Mouse (Mus musculus) megakaryocyte-erythroid progenitor cell, adult 5-6 weeks (primary cell): Measurements from ENCODE around the gene Sema4f. TPM values are rescaled to one million over a fixed set of nuclear protein-coding genes. Genes with fewer than 3 reads are reported as not detected.

Experiments used
- ATAC-seq: replicated peaks from 2 replicates; pipeline ENCODE4 v1.8.0; 2016; ENCODE audit warnings: mild to moderate bottlenecking, inconsistent platforms; ENCODE audit not compliant: severe bottlenecking, poor library complexity, low FRiP score, low TSS enrichment
- total RNA-seq, 2 experiments: library from RNA; stranded (forward) in 1 of 2; stranded (reverse) in 1 of 2; fragments of 200-1000, 215-1000 nt in 1 of 2; fragments of >200 nt in 1 of 2; fragmentation: Nextera tagmentation in 1 of 2; gene quantifications; 2 replicates each; pipeline ENCODE4 v1.2.3; 2014 to 2017

The Sema4f gene
- total RNA-seq, 2 experiments from 2014 or later = not detected

GRCm38 (mm10) chr6:82880807-82881206 is 58.8 kb downstream of the Sema4f start:
- no peak for ATAC-seq

GRCm38 (mm10) chr6:82879463-82880089 is 60.0 kb downstream of the Sema4f start:
- ATAC-seq = no peak

- ATAC-seq = no peak
These were observed 64.0 kb downstream of the Sema4f start for GRCm38 (mm10) chr6:82875509-82875935.

- peak; percentile 97 for ATAC-seq
These were observed 67.2 kb downstream of the Sema4f start for GRCm38 (mm10) chr6:82872332-82872707.

- peak; percentile 40 for ATAC-seq
These were observed 67.8 kb downstream of the Sema4f start for GRCm38 (mm10) chr6:82871632-82872331.

GRCm38 (mm10) chr6:82868476-82868875 is 71.1 kb downstream of the Sema4f start:
- no peak for ATAC-seq

GRCm38 (mm10) chr6:82863380-82863874 is 76.1 kb downstream of the Sema4f start:
- 0 out of 2 replicates have a peak, but pooled peaks have one; percentile 18 for ATAC-seq

GRCm38 (mm10) chr6:82862475-82862874 is 77.1 kb downstream of the Sema4f start:
- no peak for ATAC-seq

- ATAC-seq = no peak
These were observed 77.5 kb downstream of the Sema4f start for GRCm38 (mm10) chr6:82862042-82862441.

Other genes starting within 250 kb of the Sema4f start
- 66.7 and 69.6 TPM in 2 replicates for gene Pole4, start 234.4 kb downstream of the Sema4f start, total RNA-seq (2014; fragmentation: Nextera tagmentation)
- 38.8 and 41.2 TPM in 2 replicates for gene Pole4, start 234.4 kb downstream of the Sema4f start, total RNA-seq (2017)
- 1.4 and 6.8 TPM in 2 replicates for gene Hk2, start 165.3 kb downstream of the Sema4f start, total RNA-seq (2014; fragmentation: Nextera tagmentation)
- 6.5 and 10.6 TPM in 2 replicates for gene Hk2, start 165.3 kb downstream of the Sema4f start, total RNA-seq (2017)
- gene M1ap, start 7.1 kb upstream of the Sema4f start, total RNA-seq (2014; fragmentation: Nextera tagmentation) = 11.4 and 16.2 TPM in 2 replicates
- gene M1ap, start 7.1 kb upstream of the Sema4f start, total RNA-seq (2017) = 7.5 and 10.2 TPM in 2 replicates
- gene Dok1, start 93.7 kb upstream of the Sema4f start, total RNA-seq (2014; fragmentation: Nextera tagmentation) = 15.0 and 25.0 TPM in 2 replicates
- 24.2 and 46.1 TPM in 2 replicates for gene Dok1, start 93.7 kb upstream of the Sema4f start, total RNA-seq (2017)
- 0.67 and 8.2 TPM in 2 replicates for gene Loxl3, start 94.4 kb upstream of the Sema4f start, total RNA-seq (2014; fragmentation: Nextera tagmentation)
- 0.61 and 0.88 TPM in 2 replicates for gene Loxl3, start 94.4 kb upstream of the Sema4f start, total RNA-seq (2017)
- 246 and 368 TPM in 2 replicates for gene Aup1, start 114.8 kb upstream of the Sema4f start, total RNA-seq (2014; fragmentation: Nextera tagmentation)
- gene Aup1, start 114.8 kb upstream of the Sema4f start, total RNA-seq (2017) = 115 and 128 TPM in 2 replicates
- gene Htra2, start 115.5 kb upstream of the Sema4f start, total RNA-seq (2014; fragmentation: Nextera tagmentation) = 225 and 296 TPM in 2 replicates
- 97.5 and 128 TPM in 2 replicates for gene Htra2, start 115.5 kb upstream of the Sema4f start, total RNA-seq (2017)
- 6.0 and 7.9 TPM in 2 replicates for gene Dqx1, start 118.1 kb upstream of the Sema4f start, total RNA-seq (2014; fragmentation: Nextera tagmentation)
- gene Dqx1, start 118.1 kb upstream of the Sema4f start, total RNA-seq (2017) = 0.56 and 1.0 TPM in 2 replicates
- not detected in 2 replicates for gene Tlx2, start 130.5 kb upstream of the Sema4f start, total RNA-seq (2014; fragmentation: Nextera tagmentation)
- gene Tlx2, start 130.5 kb upstream of the Sema4f start, total RNA-seq (2017) = not detected in 2 replicates
- gene Pcgf1, start 138.1 kb upstream of the Sema4f start, total RNA-seq (2014; fragmentation: Nextera tagmentation) = 25.1 and 27.3 TPM in 2 replicates
- 7.2 and 12.7 TPM in 2 replicates for gene Pcgf1, start 138.1 kb upstream of the Sema4f start, total RNA-seq (2017)
- not detected in 2 replicates for gene Lbx2, start 146.6 kb upstream of the Sema4f start, total RNA-seq (2014; fragmentation: Nextera tagmentation)
- not detected in 2 replicates for gene Lbx2, start 146.6 kb upstream of the Sema4f start, total RNA-seq (2017)
- 11.3 and 11.7 TPM in 2 replicates for gene Ccdc142, start 161.8 kb upstream of the Sema4f start, total RNA-seq (2014; fragmentation: Nextera tagmentation)
- gene Ccdc142, start 161.8 kb upstream of the Sema4f start, total RNA-seq (2017) = 0.38 and 13.3 TPM in 2 replicates
- gene Gm42688, start 161.8 kb upstream of the Sema4f start, total RNA-seq (2014; fragmentation: Nextera tagmentation) = 7.7 and 8.3 TPM in 2 replicates
- 3.0 and 5.4 TPM in 2 replicates for gene Gm42688, start 161.8 kb upstream of the Sema4f start, total RNA-seq (2017)
- 50.1 and 97.7 TPM in 2 replicates for gene Mrpl53, start 169.3 kb upstream of the Sema4f start, total RNA-seq (2014; fragmentation: Nextera tagmentation)
- 37.2 and 37.5 TPM in 2 replicates for gene Mrpl53, start 169.3 kb upstream of the Sema4f start, total RNA-seq (2017)
- 76.2 and 97.3 TPM in 2 replicates for gene Mogs, start 175.7 kb upstream of the Sema4f start, total RNA-seq (2014; fragmentation: Nextera tagmentation)
- gene Mogs, start 175.7 kb upstream of the Sema4f start, total RNA-seq (2017) = 88.3 and 127 TPM in 2 replicates
- 29.1 and 56.6 TPM in 2 replicates for gene Wbp1, start 181.8 kb upstream of the Sema4f start, total RNA-seq (2014; fragmentation: Nextera tagmentation)
- 61.5 and 75.1 TPM in 2 replicates for gene Wbp1, start 181.8 kb upstream of the Sema4f start, total RNA-seq (2017)
- 11.2 and 20.1 TPM in 2 replicates for gene Ino80b, start 185.7 kb upstream of the Sema4f start, total RNA-seq (2014; fragmentation: Nextera tagmentation)
- gene Ino80b, start 185.7 kb upstream of the Sema4f start, total RNA-seq (2017) = 28.8 and 32.8 TPM in 2 replicates
- 0.49 TPM in 1 of 2 replicates, not detected in the other for gene Rtkn, start 195.7 kb upstream of the Sema4f start, total RNA-seq (2014; fragmentation: Nextera tagmentation)
- 0.42 TPM in 1 of 2 replicates, not detected in the other for gene Rtkn, start 195.7 kb upstream of the Sema4f start, total RNA-seq (2017)
- gene Wdr54, start 216.6 kb upstream of the Sema4f start, total RNA-seq (2014; fragmentation: Nextera tagmentation) = 4.5 TPM in 1 of 2 replicates, not detected in the other
- not detected in 2 replicates for gene Wdr54, start 216.6 kb upstream of the Sema4f start, total RNA-seq (2017)
- gene 1700003E16Rik, start 216.6 kb upstream of the Sema4f start, total RNA-seq (2014; fragmentation: Nextera tagmentation) = 0.52 TPM in 1 of 2 replicates, not detected in the other
- not detected in 2 replicates for gene 1700003E16Rik, start 216.6 kb upstream of the Sema4f start, total RNA-seq (2017)
- 45.8 and 68.1 TPM in 2 replicates for gene Dctn1, start 226.2 kb upstream of the Sema4f start, total RNA-seq (2014; fragmentation: Nextera tagmentation)
- 30.5 and 42.4 TPM in 2 replicates for gene Dctn1, start 226.2 kb upstream of the Sema4f start, total RNA-seq (2017)